Mouse (Mus musculus): Measurements from ENCODE around the gene Ccdc63.

GRCm38 (mm10) chr5:122154006-122154405 is 13.4 kb upstream of the Ccdc63 start:
- no peak for TF ChIP-seq CTCF (IDR thresholded peaks at IDR 0.05; ENCODE audit: insufficient read depth, low read depth, low read length)
- TF ChIP-seq POLR2A (IDR thresholded peaks at IDR 0.05; ENCODE audit: insufficient read depth, low read depth, low read length), result no peak

Measured in olfactory bulb, adult 2 months (tissue).